Mouse (Mus musculus) kidney, adult 2 months (tissue): ENCODE results near the gene Acox2. TPM values are rescaled to one million over a fixed set of nuclear protein-coding genes. Genes with fewer than 3 reads are reported as not detected.

Source experiments
- DNase-seq: peaks from one replicate; pipeline ENCODE4 v3.0.0; 2021
- H3K27ac ChIP-seq: fragments of 200-500 bp; 2 replicates; pipeline ENCODE4 v1.5.1; 2012; ENCODE audit warnings: low read depth, low read length, control low read depth, inconsistent platforms; ENCODE audit not compliant: insufficient read depth
- H3K27me3 ChIP-seq: fragments of 200-500 bp; replicated peaks from 2 replicates; pipeline ENCODE4 v1.6.1; 2012; ENCODE audit warnings: mild to moderate bottlenecking, moderate library complexity, low read length, inconsistent platforms; ENCODE audit not compliant: control insufficient read depth, insufficient read depth
- H3K36me3 ChIP-seq: fragments of 200-500 bp; 2 replicates; pipeline ENCODE4 v1.6.1; 2012; ENCODE audit warnings: mild to moderate bottlenecking, moderate library complexity, low read length, inconsistent platforms; ENCODE audit not compliant: control insufficient read depth, insufficient read depth
- H3K4me1 ChIP-seq: fragments of 200-500 bp; 2 replicates; pipeline ENCODE4 v1.6.1; 2011; ENCODE audit warnings: low read length; ENCODE audit not compliant: control insufficient read depth, insufficient read depth
- H3K4me3 ChIP-seq: fragments of 200-500 bp; 2 replicates; pipeline ENCODE4 v1.5.1; 2011; ENCODE audit warnings: mild to moderate bottlenecking, low read depth, low read length, control low read depth; ENCODE audit not compliant: insufficient read depth
- CTCF ChIP-seq: fragments of 200-500 bp; conservative IDR thresholded peaks from 2 replicates; pipeline ENCODE4 v1.5.1; 2011; ENCODE audit warnings: low read depth, mild to moderate bottlenecking, control low read depth, low read length, moderate library complexity, mixed read lengths; ENCODE audit not compliant: insufficient read depth, insufficient read length
- POLR2A ChIP-seq: fragments of 200-500 bp; IDR thresholded peaks from one replicate; pipeline ENCODE4 v1.6.1; 2011; ENCODE audit warnings: low read depth, low read length, control low read depth
- WGBS: fragments of 180-500 bp; shearing (Covaris S2); methylation state at CpG from one replicate; pipeline ENCODE4 v1.1.7; 2018; 5-methylcytosine and 5-hydroxymethylcytosine counted together
- polyA plus RNA-seq: library from polyadenylated mRNA; depleted of rRNA; stranded (reverse); fragments of >200 nt; gene quantifications from 2 replicates; pipeline ENCODE4 v1.2.3, GENCODE M21; 2012

The Acox2 gene
- polyA plus RNA-seq, 1 experiment: 190 TPM

- no peak for DNase-seq
- TF ChIP-seq POLR2A: no peak
- TF ChIP-seq CTCF: no peak
- H3K4me1 ChIP-seq: no peaks in the 10 kb centered on the region
- 67% methylated on average over 1 of the region's 1 CpGs for WGBS
- H3K27ac ChIP-seq: no peak overlapping the region
- H3K4me3 ChIP-seq: no peak overlapping the region
- H3K36me3 ChIP-seq: no peaks in the 10 kb centered on the region
- no peaks in the 10 kb centered on the region for H3K27me3 ChIP-seq
These were observed 25.9 kb downstream of the Acox2 start for GRCm38 (mm10) chr14:8233252-8233651.

GRCm38 (mm10) chr14:8232155-8232910 lies 26.8 kb downstream of the Acox2 start:
- Histone ChIP-seq H3K27me3 (no peaks in the 10 kb centered on the region), H3K4me1 (no peaks in the 10 kb centered on the region), H3K27ac (no peak overlapping the region), H3K4me3 (no peak overlapping the region), H3K36me3 (no peaks in the 10 kb centered on the region)
- DNase-seq: no peak
- WGBS: 77% methylated on average over 6 of the region's 6 CpGs
- no peak for TF ChIP-seq CTCF
- no peak for TF ChIP-seq POLR2A

- no peak for TF ChIP-seq CTCF
- no peak for TF ChIP-seq POLR2A
- WGBS: 88% methylated on average over 9 of the region's 9 CpGs
- DNase-seq: no peak
- no peaks in the 10 kb centered on the region for H3K27me3 ChIP-seq
- H3K27ac ChIP-seq: no peak overlapping the region
- H3K4me3 ChIP-seq: no peak overlapping the region
- H3K36me3 ChIP-seq: no peaks in the 10 kb centered on the region
- no peaks in the 10 kb centered on the region for H3K4me1 ChIP-seq
These were observed 29.7 kb downstream of the Acox2 start for GRCm38 (mm10) chr14:8229367-8230019.

GRCm38 (mm10) chr14:8224805-8225204 lies 34.3 kb downstream of the Acox2 start:
- peaks cover 3% of the 10 kb centered on the region; the same call in 1 of the 2 replicates for H3K36me3 ChIP-seq

GRCm38 (mm10) chr14:8223506-8224293 lies 35.5 kb downstream of the Acox2 start:
- Histone ChIP-seq H3K27me3 (no peaks in the 10 kb centered on the region), H3K4me3 (no peak overlapping the region), H3K36me3 (peaks cover 3% of the 10 kb centered on the region; the same call in 1 of the 2 replicates), H3K4me1 (peaks cover 9% of the 10 kb centered on the region; the same call in 1 of the 2 replicates), H3K27ac (no peak overlapping the region)
- no peak for TF ChIP-seq POLR2A
- TF ChIP-seq CTCF: no peak
- no peak for DNase-seq
- 83% methylated on average over 10 of the region's 10 CpGs for WGBS

More at GRCm38 (mm10) chr14:8224805-8225204, 34.3 kb downstream of the Acox2 start:
- Histone ChIP-seq H3K27me3 (no peaks in the 10 kb centered on the region), H3K27ac (no peak overlapping the region), H3K4me1 (peaks cover 2% of the 10 kb centered on the region; the same call in 1 of the 2 replicates), H3K4me3 (no peak overlapping the region)
- no peak for DNase-seq
- TF ChIP-seq CTCF (no peak), POLR2A (no peak)
- WGBS: 84% methylated on average over 2 of the region's 2 CpGs

- peaks cover 16% of the 10 kb centered on the region for H3K4me1 ChIP-seq
- peak; percentile 92 for DNase-seq
- no peak overlapping the region for H3K27ac ChIP-seq
- no peaks in the 10 kb centered on the region for H3K27me3 ChIP-seq
- no peak for TF ChIP-seq CTCF
- no peak overlapping the region for H3K4me3 ChIP-seq
- peaks cover 3% of the 10 kb centered on the region; the same call in 1 of the 2 replicates for H3K36me3 ChIP-seq
- 63% methylated on average over 16 of the region's 16 CpGs for WGBS
These were observed 36.6 kb downstream of the Acox2 start for GRCm38 (mm10) chr14:8222561-8222960.

- TF ChIP-seq POLR2A (no peak), CTCF (no peak)
- DNase-seq: no peak
- no peaks in the 10 kb centered on the region for H3K27me3 ChIP-seq
- no peak overlapping the region for H3K4me3 ChIP-seq
- H3K27ac ChIP-seq: no peak overlapping the region
- H3K36me3 ChIP-seq: peaks cover 3% of the 10 kb centered on the region; the same call in 1 of the 2 replicates
- peaks cover 26% of the 10 kb centered on the region for H3K4me1 ChIP-seq
- 94% methylated on average over 2 of the region's 2 CpGs for WGBS
These were observed 38.2 kb downstream of the Acox2 start for GRCm38 (mm10) chr14:8220912-8221311.
